Mouse (Mus musculus) kidney, embryonic 15.5 days (tissue): Measurements from ENCODE around the gene Zyg11b. TPM values are rescaled to one million over a fixed set of nuclear protein-coding genes. Genes with fewer than 3 reads are reported as not detected.

Experiments
- ATAC-seq: fragments of 200-750 bp; cut with Nextera tagmentation; replicated peaks from 2 replicates; pipeline ENCODE4 v1.8.0; 2017; ENCODE audit warnings: moderate TSS enrichment; ENCODE audit not compliant: low FRiP score
- H3K27ac ChIP-seq: fragments of 300-500 bp; sonication (generic); 2 replicates; pipeline ENCODE4 v1.5.1; 2015; ENCODE audit warnings: mild to moderate bottlenecking, inconsistent platforms
- H3K27me3 ChIP-seq: fragments of 300-500 bp; sonication (generic); 2 replicates; pipeline ENCODE4 v1.6.1; 2015; ENCODE audit warnings: inconsistent platforms
- H3K36me3 ChIP-seq: fragments of 300-500 bp; sonication (generic); 2 replicates; pipeline ENCODE4 v1.6.1; 2015; ENCODE audit warnings: inconsistent platforms
- H3K4me1 ChIP-seq: fragments of 300-500 bp; sonication (generic); 2 replicates; pipeline ENCODE4 v1.6.1; 2015; ENCODE audit warnings: inconsistent platforms
- H3K4me2 ChIP-seq: fragments of 300-500 bp; sonication (generic); 2 replicates; pipeline ENCODE4 v1.6.1; 2015; ENCODE audit warnings: moderate library complexity, mild to moderate bottlenecking, inconsistent platforms
- H3K4me3 ChIP-seq: fragments of 300-500 bp; sonication (generic); replicated peaks from 2 replicates; pipeline ENCODE4 v1.5.1; 2015; ENCODE audit warnings: mild to moderate bottlenecking, inconsistent platforms
- H3K9ac ChIP-seq: fragments of 300-500 bp; sonication (generic); 2 replicates; pipeline ENCODE4 v1.6.1; 2015; ENCODE audit warnings: mild to moderate bottlenecking, inconsistent platforms
- H3K9me3 ChIP-seq: fragments of 300-500 bp; sonication (generic); replicated peaks from 2 replicates; pipeline ENCODE4 v1.6.1; 2016; ENCODE audit warnings: inconsistent platforms
- WGBS: fragments of 180-500 bp; shearing (Covaris S2); methylation state at CpG from one replicate; pipeline ENCODE4 v1.1.7; 2015; ENCODE audit warnings: mixed read lengths; 5-methylcytosine and 5-hydroxymethylcytosine counted together
- polyA plus RNA-seq: library from polyadenylated mRNA; unstranded; fragments of >200 nt; fragmentation: Nextera tagmentation; extraction: Ambion mirVana; gene quantifications from 2 replicates; pipeline ENCODE4 v1.2.1, GENCODE M21; 2015

Zyg11b gene
- polyA plus RNA-seq, 1 experiment from 2014 or later = 12.2 TPM

DNA sequence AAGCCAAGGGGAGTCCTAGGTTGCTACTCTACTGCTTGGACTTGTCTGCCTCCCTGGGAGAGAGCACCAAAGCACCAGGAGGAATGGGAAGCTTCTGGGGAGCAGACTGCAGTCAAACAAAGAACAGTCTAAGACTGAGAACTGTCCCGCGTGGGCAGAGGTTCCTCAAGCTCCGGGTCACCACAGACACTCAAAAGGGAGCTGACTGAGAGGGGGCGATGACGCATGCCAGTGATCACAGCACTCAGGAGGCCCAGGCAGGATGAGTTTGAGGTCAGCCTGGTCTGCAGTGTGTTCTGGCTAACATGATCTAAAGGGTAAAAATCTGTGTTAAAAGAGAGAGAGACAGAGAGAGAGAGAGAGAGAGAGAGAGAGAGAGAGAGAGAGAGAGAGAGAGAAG lies 13.1 kb upstream of the Zyg11b start:
- Histone ChIP-seq H3K9me3 (no peaks in the 10 kb centered on the region), H3K4me2 (no peak overlapping the region), H3K27ac (0 out of 2 replicates have a peak overlapping the region, but pooled peaks have one; percentile 22), H3K27me3 (no peaks in the 10 kb centered on the region), H3K4me3 (no peak overlapping the region), H3K9ac (no peak overlapping the region), H3K36me3 (no peaks in the 10 kb centered on the region), H3K4me1 (peaks cover 4% of the 10 kb centered on the region)
- ATAC-seq = peak; percentile 49; the same call in 1 of the 2 replicates
- 34% methylated on average over 5 of the region's 5 CpGs for WGBS

DNA sequence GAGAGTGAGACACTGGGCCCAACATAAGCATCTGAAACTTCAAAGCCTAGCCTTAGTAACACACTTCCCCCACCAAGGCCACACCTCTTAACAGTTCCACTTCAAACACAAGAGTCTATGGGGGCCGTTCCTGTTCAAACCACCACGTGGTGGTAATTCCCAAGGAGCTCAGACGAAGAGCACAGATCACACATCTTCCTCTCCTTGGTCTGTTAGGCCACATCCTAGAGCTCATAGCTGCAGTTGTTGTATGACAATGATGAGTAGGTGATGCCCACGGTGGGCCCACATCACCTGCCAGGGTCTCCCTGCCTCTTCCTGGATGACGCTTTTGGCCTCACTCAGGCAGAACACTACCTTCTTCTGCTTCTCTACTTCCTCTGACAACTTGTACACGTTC lies 9.8 kb upstream of the Zyg11b start:
- no peak overlapping the region for H3K4me2 ChIP-seq
- WGBS = 57% methylated on average over 6 of the region's 6 CpGs
- ATAC-seq = no peak
- no peaks in the 10 kb centered on the region for H3K36me3 ChIP-seq
- H3K4me1 ChIP-seq = no peaks in the 10 kb centered on the region
- no peaks in the 10 kb centered on the region for H3K27me3 ChIP-seq
- no peak overlapping the region for H3K4me3 ChIP-seq
- peaks cover 9% of the 10 kb centered on the region; the same call in 1 of the 2 replicates for H3K9me3 ChIP-seq
- no peak overlapping the region for H3K27ac ChIP-seq
- no peak overlapping the region for H3K9ac ChIP-seq

DNA sequence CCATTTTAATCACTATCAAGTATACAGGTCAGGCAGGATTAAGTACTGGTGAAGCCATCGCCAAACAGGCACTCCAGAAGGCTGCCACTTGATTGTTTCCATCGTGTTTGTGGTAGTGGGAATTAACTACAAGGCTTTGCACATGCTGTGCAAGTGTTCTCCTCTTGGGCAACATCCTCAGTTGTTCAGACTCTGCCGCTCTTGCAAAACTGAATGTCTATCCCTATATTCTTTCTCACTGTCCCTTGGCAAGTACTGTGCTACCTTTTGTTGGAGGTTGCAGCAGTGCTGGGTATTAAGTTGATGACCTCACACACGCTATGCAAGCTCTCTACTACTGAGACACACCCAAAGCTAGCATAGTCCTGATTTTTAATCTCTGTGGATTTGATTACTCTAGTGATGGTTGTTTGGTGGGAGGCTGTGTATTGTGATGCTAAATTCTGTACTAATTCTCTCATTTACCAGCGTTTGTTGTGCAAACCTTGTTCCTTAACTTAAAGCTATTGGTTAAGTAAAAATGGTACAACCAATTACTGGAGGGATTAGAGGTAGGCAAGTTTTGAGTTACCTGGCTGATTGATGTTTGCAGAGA lies 1.5 kb upstream of the Zyg11b start:
- Histone ChIP-seq H3K9me3 (peaks cover 9% of the 10 kb centered on the region; the same call in 1 of the 2 replicates), H3K27me3 (no peaks in the 10 kb centered on the region), H3K36me3 (no peaks in the 10 kb centered on the region), H3K27ac (no peak overlapping the region), H3K4me1 (peaks cover 16% of the 10 kb centered on the region), H3K4me3 (no peak overlapping the region), H3K9ac (no peak overlapping the region), H3K4me2 (no peak overlapping the region)
- no peak for ATAC-seq
- 74% methylated on average over 5 of the region's 5 CpGs for WGBS

DNA sequence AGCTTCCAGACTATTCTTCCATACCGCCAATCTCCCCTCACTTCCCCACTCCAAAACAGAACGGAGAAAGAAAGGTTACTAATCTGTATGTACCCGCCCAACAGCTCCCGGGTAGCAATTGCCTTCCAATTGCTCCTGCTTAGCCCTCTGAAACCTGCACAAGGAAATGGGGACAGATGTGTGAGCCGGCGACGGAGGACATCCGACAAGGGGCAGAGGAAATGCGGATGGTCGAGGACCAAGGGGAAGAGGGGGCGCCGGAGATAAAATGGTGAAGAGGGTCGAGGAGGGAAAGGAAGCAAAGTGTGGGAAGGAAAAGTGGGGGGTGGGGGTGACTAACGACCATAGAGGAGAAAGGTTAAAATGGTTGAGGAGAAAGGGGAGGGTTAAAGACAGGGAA lies 630 bp downstream of the Zyg11b start:
- peak overlapping the region; percentile 95 for H3K4me3 ChIP-seq
- WGBS = 1% methylated on average over 14 of the region's 14 CpGs

DNA sequence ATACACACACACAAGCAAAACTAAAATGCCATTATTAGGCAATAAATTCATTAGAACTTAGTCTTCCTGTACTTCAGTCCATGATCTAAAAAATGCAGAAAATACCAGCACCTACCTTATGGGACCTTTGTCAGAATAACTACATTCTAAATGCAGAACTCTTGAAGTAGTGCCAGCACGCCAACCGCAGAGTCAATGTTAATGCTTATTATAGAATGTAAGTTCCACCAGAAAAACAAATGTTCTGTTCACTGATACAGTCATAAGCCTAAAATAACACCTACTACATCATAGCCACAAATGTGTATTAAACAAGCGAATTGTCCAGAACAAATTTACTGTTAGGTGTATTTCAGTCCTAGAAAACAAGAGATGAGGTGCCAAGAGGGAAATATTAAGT lies 23.9 kb downstream of the Zyg11b start:
- H3K36me3 ChIP-seq = peaks cover 13% of the 10 kb centered on the region; the same call in 1 of the 2 replicates
- no peak overlapping the region for H3K4me2 ChIP-seq
- no peak for ATAC-seq
- no peaks in the 10 kb centered on the region for H3K27me3 ChIP-seq
- no peak overlapping the region for H3K27ac ChIP-seq
- no peak overlapping the region for H3K9ac ChIP-seq
- no peaks in the 10 kb centered on the region for H3K9me3 ChIP-seq
- no peaks in the 10 kb centered on the region for H3K4me1 ChIP-seq
- H3K4me3 ChIP-seq = no peak overlapping the region
- WGBS = 91% methylated on average over 3 of the region's 3 CpGs

More for the DNA sequence above, 630 bp downstream of the Zyg11b start:
- Histone ChIP-seq H3K27ac (peak overlapping the region; percentile 95), H3K36me3 (no peaks in the 10 kb centered on the region), H3K9me3 (0 out of 2 replicates have a peak, but pooled peaks cover 3% of the 10 kb centered on the region), H3K4me1 (peaks cover 16% of the 10 kb centered on the region), H3K4me2 (peak overlapping the region; percentile 65), H3K9ac (peak overlapping the region; percentile 90), H3K27me3 (no peaks in the 10 kb centered on the region)
- ATAC-seq = 0 out of 2 replicates have a peak, but pooled peaks have one; percentile 12

DNA sequence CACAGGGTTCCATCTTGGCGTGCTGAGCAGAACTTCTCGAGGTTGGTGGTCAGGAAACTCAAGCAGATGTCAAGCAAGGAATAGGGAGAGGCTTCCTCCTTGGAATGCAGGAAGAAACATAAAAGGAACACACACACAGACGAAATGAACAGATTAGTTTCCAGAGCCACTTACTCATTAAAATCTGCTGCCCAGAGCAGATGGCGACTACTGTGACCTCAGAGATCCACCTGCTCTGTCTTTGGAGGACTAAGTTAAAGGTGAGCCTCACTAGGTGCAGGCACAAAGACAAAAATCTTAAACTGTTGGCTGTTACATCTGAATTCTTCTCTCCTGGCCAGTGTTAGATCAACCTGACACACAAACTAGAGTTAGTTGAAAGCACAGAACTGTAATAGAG lies 28.6 kb downstream of the Zyg11b start:
- no peak for ATAC-seq
- H3K9ac ChIP-seq = no peak overlapping the region
- H3K4me2 ChIP-seq = no peak overlapping the region
- H3K4me1 ChIP-seq = no peaks in the 10 kb centered on the region
- H3K36me3 ChIP-seq = peaks cover 28% of the 10 kb centered on the region
- H3K27me3 ChIP-seq = no peaks in the 10 kb centered on the region
- H3K27ac ChIP-seq = no peak overlapping the region
- no peak overlapping the region for H3K4me3 ChIP-seq
- 76% methylated on average over 4 of the region's 4 CpGs for WGBS
- H3K9me3 ChIP-seq = no peaks in the 10 kb centered on the region

DNA sequence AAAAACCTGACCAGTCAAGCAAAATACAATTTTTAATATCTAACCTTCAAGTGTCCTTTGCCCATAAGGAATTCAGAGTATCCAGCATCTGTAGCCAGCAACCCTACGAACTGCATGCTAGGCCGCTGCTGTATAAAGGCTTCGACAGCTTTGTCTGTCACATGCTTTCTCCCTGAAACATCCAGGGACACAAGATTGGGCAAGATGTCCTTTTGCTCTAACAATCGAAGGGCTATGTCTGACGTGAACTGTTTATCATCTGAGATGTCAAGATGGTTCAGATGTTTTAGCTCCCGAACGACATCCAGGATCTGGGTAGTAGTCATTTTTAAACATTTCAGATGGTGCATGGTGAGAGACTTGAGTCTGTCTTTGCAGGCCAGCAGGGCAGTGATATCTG lies 35.1 kb downstream of the Zyg11b start:
- no peaks in the 10 kb centered on the region for H3K4me1 ChIP-seq
- no peaks in the 10 kb centered on the region for H3K27me3 ChIP-seq
- 95% methylated on average over 7 of the region's 7 CpGs for WGBS
- no peak overlapping the region for H3K27ac ChIP-seq
- peaks cover 64% of the 10 kb centered on the region for H3K36me3 ChIP-seq
- H3K4me2 ChIP-seq = no peak overlapping the region
- H3K9ac ChIP-seq = no peak overlapping the region
- ATAC-seq = no peak
- H3K9me3 ChIP-seq = no peaks in the 10 kb centered on the region
- H3K4me3 ChIP-seq = no peak overlapping the region

DNA sequence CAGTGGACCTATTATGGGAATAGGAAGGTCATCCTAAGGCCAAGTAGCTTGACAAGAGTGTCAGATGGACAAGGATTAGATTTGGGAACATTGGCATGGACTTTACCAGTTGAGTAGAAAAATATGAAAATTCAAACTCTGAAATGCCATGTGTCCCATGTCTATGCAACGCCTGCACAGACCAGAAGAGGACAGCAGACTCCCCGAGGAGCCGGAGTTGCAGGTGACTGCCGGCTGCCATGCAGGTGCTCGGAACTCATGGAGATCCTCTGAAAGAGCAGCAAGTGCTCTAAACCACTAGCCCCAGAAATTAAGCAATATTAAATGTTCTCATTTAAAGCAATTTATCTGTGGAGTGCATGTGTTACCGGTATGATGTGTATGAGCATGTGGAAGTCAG lies 47.6 kb downstream of the Zyg11b start:
- 90% methylated on average over 6 of the region's 6 CpGs for WGBS
- H3K27ac ChIP-seq = no peak overlapping the region
- no peak overlapping the region for H3K4me3 ChIP-seq
- H3K9me3 ChIP-seq = no peaks in the 10 kb centered on the region
- ATAC-seq = no peak
- H3K27me3 ChIP-seq = no peaks in the 10 kb centered on the region
- H3K4me2 ChIP-seq = no peak overlapping the region
- H3K36me3 ChIP-seq = peaks cover 86% of the 10 kb centered on the region
- no peak overlapping the region for H3K9ac ChIP-seq
- H3K4me1 ChIP-seq = no peaks in the 10 kb centered on the region

DNA sequence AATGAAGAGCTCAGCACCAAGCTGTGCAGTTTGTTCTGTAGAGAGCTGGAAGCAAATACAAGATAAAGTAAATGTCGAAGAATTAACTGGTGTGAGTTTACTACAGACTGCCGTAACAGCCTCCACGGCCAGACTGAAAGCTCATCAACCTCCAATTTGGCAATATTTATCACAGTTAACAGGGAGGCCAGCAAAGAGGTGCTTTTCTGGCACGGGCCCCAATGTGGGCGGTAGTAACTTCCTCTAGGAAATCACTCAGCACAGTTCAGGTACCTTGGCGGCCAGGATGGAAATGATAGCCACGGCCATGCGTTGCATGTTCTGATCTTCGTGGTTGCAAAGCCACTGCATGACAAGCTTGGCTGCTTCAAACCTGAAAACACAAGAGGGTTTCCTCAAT lies 50.4 kb downstream of the Zyg11b start:
- Histone ChIP-seq H3K4me1 (no peaks in the 10 kb centered on the region), H3K27me3 (no peaks in the 10 kb centered on the region), H3K4me2 (no peak overlapping the region), H3K27ac (no peak overlapping the region), H3K36me3 (peaks cover 69% of the 10 kb centered on the region), H3K9ac (no peak overlapping the region), H3K9me3 (no peaks in the 10 kb centered on the region), H3K4me3 (no peak overlapping the region)
- ATAC-seq = no peak
- 90% methylated on average over 9 of the region's 9 CpGs for WGBS

DNA sequence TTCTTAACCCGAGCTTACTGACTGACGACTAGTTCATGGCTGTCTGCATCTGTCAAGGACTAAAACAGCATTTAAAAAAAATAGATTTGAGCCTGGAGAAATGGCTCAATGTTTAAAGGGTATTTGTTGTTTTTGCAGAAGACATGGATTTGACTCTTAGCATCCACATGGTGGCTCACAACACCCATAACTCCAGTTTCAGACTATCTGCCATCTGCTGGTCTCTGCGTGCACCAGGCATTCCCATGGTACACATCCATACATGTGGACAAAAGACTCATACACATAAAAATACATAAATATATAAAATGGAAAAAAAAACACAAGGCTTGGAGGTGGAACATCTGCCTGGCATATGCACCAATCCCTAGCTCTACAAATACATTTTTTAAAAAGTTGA lies 51.6 kb downstream of the Zyg11b start:
- no peak overlapping the region for H3K4me2 ChIP-seq
- H3K27ac ChIP-seq = no peak overlapping the region
- 89% methylated on average over 3 of the region's 3 CpGs for WGBS
- H3K4me1 ChIP-seq = no peaks in the 10 kb centered on the region
- no peak for ATAC-seq
- peaks cover 69% of the 10 kb centered on the region for H3K36me3 ChIP-seq
- H3K9me3 ChIP-seq = no peaks in the 10 kb centered on the region
- H3K27me3 ChIP-seq = no peaks in the 10 kb centered on the region
- H3K9ac ChIP-seq = no peak overlapping the region
- H3K4me3 ChIP-seq = no peak overlapping the region

DNA sequence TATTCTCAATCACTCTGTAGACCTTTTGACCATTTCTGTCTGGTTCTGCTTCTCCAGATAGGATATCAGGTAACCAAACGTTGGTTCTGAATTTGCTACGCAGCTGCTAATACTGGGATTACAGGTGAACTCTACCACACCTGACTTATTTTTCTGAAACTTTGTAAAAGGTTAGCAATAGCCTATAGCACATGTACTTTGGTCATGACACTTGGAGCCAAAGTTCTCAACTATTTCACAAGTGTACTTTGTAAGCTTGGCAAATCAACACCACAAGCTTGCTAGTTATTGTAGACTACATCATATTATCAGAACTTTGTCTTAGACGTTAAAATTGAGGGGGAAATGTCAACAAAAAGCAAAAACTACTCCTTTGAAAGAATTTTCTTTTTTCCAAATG lies 67.2 kb downstream of the Zyg11b start:
- H3K4me1 ChIP-seq = no peaks in the 10 kb centered on the region
- 84% methylated on average over 3 of the region's 3 CpGs for WGBS
- H3K4me2 ChIP-seq = no peak overlapping the region
- no peak overlapping the region for H3K4me3 ChIP-seq
- no peak overlapping the region for H3K27ac ChIP-seq
- H3K9ac ChIP-seq = no peak overlapping the region
- ATAC-seq = no peak
- H3K36me3 ChIP-seq = peaks cover 74% of the 10 kb centered on the region
- H3K27me3 ChIP-seq = no peaks in the 10 kb centered on the region
- H3K9me3 ChIP-seq = no peaks in the 10 kb centered on the region

DNA sequence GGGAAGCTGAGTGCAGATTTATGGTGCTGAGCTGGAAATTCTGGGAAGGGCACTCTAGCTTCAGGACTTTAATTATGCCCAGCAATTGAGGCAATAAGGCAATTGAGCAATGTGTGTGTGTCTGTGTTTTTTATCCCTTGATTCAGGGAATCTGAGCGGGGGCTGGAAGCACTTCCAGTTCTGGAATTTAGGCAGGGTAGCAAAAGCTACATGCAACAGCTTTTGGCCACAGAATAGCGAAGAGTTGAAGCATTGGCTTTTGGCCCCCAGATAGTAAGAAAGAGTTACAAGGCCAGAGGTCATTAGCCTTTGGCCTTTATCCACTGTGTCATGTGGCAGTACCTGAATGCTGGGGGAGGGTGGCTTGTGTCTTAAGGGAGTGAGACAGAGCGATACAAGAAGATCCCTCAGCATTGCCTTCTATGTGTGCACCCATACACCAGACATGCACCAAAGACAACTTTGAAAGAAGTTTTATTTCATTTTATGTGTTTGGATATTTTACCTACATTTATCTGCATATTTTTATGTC lies 75.5 kb downstream of the Zyg11b start:
- whole genome bisulfite sequencing = 40% methylated on average over 3 of the region's 3 CpGs
- Histone ChIP-seq H3K4me2 (no peak overlapping the region), H3K9me3 (no peaks in the 10 kb centered on the region), H3K27ac (no peak overlapping the region), H3K27me3 (0 out of 2 replicates have a peak, but pooled peaks cover 4% of the 10 kb centered on the region), H3K9ac (no peak overlapping the region), H3K4me1 (no peaks in the 10 kb centered on the region), H3K36me3 (no peaks in the 10 kb centered on the region), H3K4me3 (no peak overlapping the region)
- no peak for ATAC-seq

DNA sequence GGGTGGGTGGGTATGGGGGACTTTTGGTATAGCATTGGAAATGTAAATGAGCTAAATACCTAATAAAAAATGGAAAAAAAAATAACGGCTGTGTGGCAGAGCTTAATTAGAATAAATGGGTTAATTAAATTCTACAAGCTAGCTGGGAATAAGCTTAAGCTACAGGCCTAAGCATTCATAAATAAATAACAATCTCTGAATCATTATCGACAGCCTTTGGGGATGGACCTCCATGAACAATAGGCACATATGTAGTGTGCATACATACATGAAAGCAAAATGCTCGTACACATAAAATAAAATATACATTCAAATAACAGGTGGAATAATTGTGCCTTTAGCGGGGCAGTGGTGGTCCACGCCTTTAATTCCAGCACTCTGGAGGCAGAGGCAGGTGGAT lies 78.4 kb downstream of the Zyg11b start:
- Histone ChIP-seq H3K4me1 (peaks cover 10% of the 10 kb centered on the region), H3K27ac (no peak overlapping the region), H3K4me3 (no peak overlapping the region), H3K4me2 (no peak overlapping the region), H3K36me3 (no peaks in the 10 kb centered on the region), H3K9ac (no peak overlapping the region), H3K9me3 (no peaks in the 10 kb centered on the region), H3K27me3 (peaks cover 26% of the 10 kb centered on the region)
- ATAC-seq = no peak
- 92% methylated on average over 5 of the region's 5 CpGs for WGBS
